11 mouse cellular contexts compared by ENCODE assay signal in genomic region chr16:91595076-91595475, GRCm38 (mm10). TPM values are rescaled to one million over a fixed set of nuclear protein-coding genes. Genes with fewer than 3 reads are reported as not detected.
DNase-seq lines count a peak whose midpoint lies in the region; ATAC-seq and TF ChIP-seq lines count a peak whose summit lies in the region.
"Had no signal": no experiment of that assay in that cellular context is flagged by ENCODE, and none has a peak within 500 bp of the region (broad histone marks: within the 10 kb centered on the region; RNA-seq: fewer than 3 reads in every experiment).

No protein-coding gene starts in this region.

- no peaks in the 10 kb centered on the region for H3K27me3 ChIP-seq in heart, adult 2 months (ENCODE audit: control insufficient read depth, insufficient read depth, low read length)
- H3K27me3 ChIP-seq in neural tube, embryonic 13.5 days: peaks cover 10% of the 10 kb centered on the region
- H3K27me3 ChIP-seq in neural tube, embryonic 15.5 days (replicated peaks): peaks cover 4% of the 10 kb centered on the region; the same call in 1 of the 2 replicates
- H3K27me3 ChIP-seq in forebrain, postnatal 0 days (ENCODE audit: insufficient read depth, low read length): no peaks in the 10 kb centered on the region
- H3K27me3 ChIP-seq in thymus, adult 2 months (ENCODE audit: control insufficient read depth, insufficient read depth, low read length): no peaks in the 10 kb centered on the region
- H3K27me3 ChIP-seq: intestine, embryonic 15.5 days had no signal

- no peak overlapping the region for H3K27ac ChIP-seq in heart, adult 2 months
- H3K27ac ChIP-seq in neural tube, embryonic 13.5 days (replicated peaks): no peak overlapping the region
- no peak overlapping the region for H3K27ac ChIP-seq in neural tube, embryonic 15.5 days (replicated peaks)
- H3K27ac ChIP-seq in forebrain, postnatal 0 days (ENCODE audit: low read depth, low read length): no peak overlapping the region
- H3K27ac ChIP-seq in thymus, adult 2 months (ENCODE audit: control insufficient read depth, insufficient read depth, low read length): no peak overlapping the region; the same call in 1 of the 2 replicates
- H3K27ac ChIP-seq: intestine, embryonic 15.5 days; limb, embryonic 15.5 days had no signal

- H3K4me3 ChIP-seq in heart, adult 2 months: no peak overlapping the region
- H3K4me3 ChIP-seq in neural tube, embryonic 13.5 days: no peak overlapping the region
- no peak overlapping the region for H3K4me3 ChIP-seq in neural tube, embryonic 15.5 days (replicated peaks)
- no peak overlapping the region for H3K4me3 ChIP-seq in forebrain, postnatal 0 days (ENCODE audit: low read depth, low read length)
- H3K4me3 ChIP-seq in thymus, adult 2 months (ENCODE audit: control insufficient read depth, insufficient read depth, low read length): no peak overlapping the region
- H3K4me3 ChIP-seq: erythroblast, embryonic 14.5 days; intestine, embryonic 15.5 days; limb, embryonic 15.5 days had no signal

- TF ChIP-seq CTCF in heart, adult 2 months (IDR thresholded peaks at IDR 0.05): no peak
- no peak for TF ChIP-seq CTCF in forebrain, postnatal 0 days (IDR thresholded peaks at IDR 0.05; ENCODE audit: low read depth)
- no peak for TF ChIP-seq CTCF in thymus, adult 2 months (IDR thresholded peaks at IDR 0.05; ENCODE audit: borderline replicate concordance, control insufficient read depth, extremely low read depth, insufficient read depth, low read length, poor library complexity)

- ATAC-seq in neural tube, embryonic 13.5 days (ENCODE audit: low read depth): no peak
- ATAC-seq in neural tube, embryonic 15.5 days (ENCODE audit: low FRiP score): no peak
- peak; percentile 8; the same call in 1 of the 2 replicates for ATAC-seq in forebrain, postnatal 0 days
- ATAC-seq: intestine, embryonic 15.5 days had no signal

- H3K9ac ChIP-seq in heart, adult 2 months (ENCODE audit: low read depth, low read length): no peak overlapping the region
- H3K9ac ChIP-seq in neural tube, embryonic 13.5 days: peak overlapping the region; percentile 47; the same call in 1 of the 2 replicates
- H3K9ac ChIP-seq in neural tube, embryonic 15.5 days (replicated peaks): no peak overlapping the region
- no peak overlapping the region for H3K9ac ChIP-seq in forebrain, postnatal 0 days
- H3K9ac ChIP-seq: intestine, embryonic 15.5 days; limb, embryonic 15.5 days had no signal

- intact Hi-C loops in heart, adult 2 months (cut with DNase I): loop anchor here (5.0 kb wide), 2 partner anchors 48 to 52 kb away; partner anchors contain the start of genes Gart, Ifngr2 and Son

- H3K9me3 ChIP-seq in neural tube, embryonic 13.5 days: no peaks in the 10 kb centered on the region
- no peaks in the 10 kb centered on the region for H3K9me3 ChIP-seq in neural tube, embryonic 15.5 days (replicated peaks)
- no peaks in the 10 kb centered on the region for H3K9me3 ChIP-seq in forebrain, postnatal 0 days (ENCODE audit: low read length)
- H3K9me3 ChIP-seq: intestine, embryonic 15.5 days; limb, embryonic 15.5 days had no signal

- peaks cover 4% of the 10 kb centered on the region; the same call in 1 of the 2 replicates for H3K79me2 ChIP-seq in heart, adult 2 months (replicated peaks; ENCODE audit: control insufficient read depth, insufficient read depth, low read length)

- TF ChIP-seq POLR2A in heart, adult 2 months (IDR thresholded peaks at IDR 0.05; ENCODE audit: insufficient read depth, low read depth, low read length): no peak
- TF ChIP-seq POLR2A in thymus, adult 2 months (IDR thresholded peaks at IDR 0.05; ENCODE audit: control insufficient read depth, extremely low read depth, insufficient read depth, low read length, poor library complexity): no peak

- no peak overlapping the region for H3K4me2 ChIP-seq in neural tube, embryonic 13.5 days
- no peak overlapping the region for H3K4me2 ChIP-seq in neural tube, embryonic 15.5 days
- no peak overlapping the region for H3K4me2 ChIP-seq in forebrain, postnatal 0 days (ENCODE audit: low read depth)
- H3K4me2 ChIP-seq: intestine, embryonic 15.5 days; limb, embryonic 15.5 days had no signal

- peak; percentile 42 to 70 for DNase-seq in heart, adult 2 months
- DNase-seq in heart, adult 8-10 months (ENCODE audit: low spot score): no peak
- DNase-seq in forebrain, postnatal 0 days: peak; percentile 56
- peak; percentile 54 to 71 for DNase-seq in layer of hippocampus, postnatal 14 days (ENCODE audit: low spot score in 2 of 2)
- no peak for DNase-seq in thymus, adult 2 months
- DNase-seq in spleen, postnatal 4 days (ENCODE audit: low spot score in 2 of 2): no peak

- no peaks in the 10 kb centered on the region for H3K36me3 ChIP-seq in heart, adult 2 months (ENCODE audit: control insufficient read depth, insufficient read depth, low read length)
- H3K36me3 ChIP-seq in neural tube, embryonic 13.5 days: peaks cover 3% of the 10 kb centered on the region; the same call in 1 of the 2 replicates
- H3K36me3 ChIP-seq in neural tube, embryonic 15.5 days: no peaks in the 10 kb centered on the region
- no peaks in the 10 kb centered on the region for H3K36me3 ChIP-seq in forebrain, postnatal 0 days (ENCODE audit: insufficient read depth)
- H3K36me3 ChIP-seq in thymus, adult 2 months (ENCODE audit: control insufficient read depth, insufficient read depth, low read length): no peaks in the 10 kb centered on the region
- H3K36me3 ChIP-seq: intestine, embryonic 15.5 days; limb, embryonic 15.5 days had no signal

- TF ChIP-seq EP300 in heart, adult 2 months (IDR thresholded peaks at IDR 0.05; ENCODE audit: insufficient read depth, low read depth, low read length): no peak

- WGBS in heart, adult 2 months: 63% methylated on average over 6 of the region's 6 CpGs
- 84% methylated on average over 6 of the region's 6 CpGs for WGBS in neural tube, embryonic 13.5 days
- 74% methylated on average over 6 of the region's 6 CpGs for WGBS in neural tube, embryonic 15.5 days
- WGBS in forebrain, postnatal 0 days: 57% methylated on average over 6 of the region's 6 CpGs
- 85% methylated on average over 6 of the region's 6 CpGs for WGBS in thymus, adult 2 months

- peaks cover 3% of the 10 kb centered on the region; the same call in 1 of the 2 replicates for H3K4me1 ChIP-seq in heart, adult 2 months (ENCODE audit: control insufficient read depth, insufficient read depth, low read length)
- peaks cover 22% of the 10 kb centered on the region for H3K4me1 ChIP-seq in neural tube, embryonic 13.5 days (replicated peaks)
- H3K4me1 ChIP-seq in neural tube, embryonic 15.5 days: peaks cover 36% of the 10 kb centered on the region
- no peaks in the 10 kb centered on the region; the same call in 1 of the 2 replicates for H3K4me1 ChIP-seq in forebrain, postnatal 0 days (ENCODE audit: insufficient read depth)
- H3K4me1 ChIP-seq in thymus, adult 2 months (replicated peaks; ENCODE audit: control insufficient read depth, insufficient read depth, low read length): peaks cover 44% of the 10 kb centered on the region

RNA-seq across cellular contexts. Expression of gene Tmem50b, which starts 2.5 kb away (rescaled TPM):
- total RNA-seq in heart, adult 2 months (2021): 10 to 100 TPM; 47.0 to 62.7 TPM
- 63.4 and 99.8 TPM in 2 replicates for polyA plus RNA-seq in heart, adult 2 months (2012; rRNA removed)
- 10 to 100 TPM; 49.1 to 56.7 (median 50.9) TPM for total RNA-seq in heart, adult 8-10 months (2022)
- 85.6 and 96.8 TPM in 2 replicates for polyA plus RNA-seq in neural tube, embryonic 13.5 days (2015; fragmentation: Nextera tagmentation; extraction: Ambion mirVana)
- 102 and 112 TPM in 2 replicates for polyA plus RNA-seq in neural tube, embryonic 15.5 days (2015; fragmentation: Nextera tagmentation; extraction: Ambion mirVana)
- total RNA-seq in forebrain, postnatal 0 days (2014; rRNA removed): 65.2 and 65.6 TPM in 2 replicates
- polyA plus RNA-seq in forebrain, postnatal 0 days (2015; fragmentation: Nextera tagmentation; extraction: Ambion mirVana): 98.8 and 102 TPM in 2 replicates
- 100 to 1,000 TPM; 126 to 142 TPM for total RNA-seq in layer of hippocampus, postnatal 14 days (2021)
- polyA plus RNA-seq in thymus, adult 2 months (2012; rRNA removed): 34.8 and 37.8 TPM in 2 replicates

RNA-seq across cellular contexts. Expression of gene Dnajc28, which starts 23.8 kb away (rescaled TPM):
- 10 to 100 TPM; 31.1 to 34.1 TPM for total RNA-seq in heart, adult 2 months (2021)
- polyA plus RNA-seq in heart, adult 2 months (2012; rRNA removed): 9.8 and 19.5 TPM in 2 replicates
- 10 to 100 TPM; 34.1 to 41.5 (median 39.8) TPM for total RNA-seq in heart, adult 8-10 months (2022)
- 6.9 and 7.0 TPM in 2 replicates for polyA plus RNA-seq in neural tube, embryonic 13.5 days (2015; fragmentation: Nextera tagmentation; extraction: Ambion mirVana)
- 5.1 and 5.9 TPM in 2 replicates for polyA plus RNA-seq in neural tube, embryonic 15.5 days (2015; fragmentation: Nextera tagmentation; extraction: Ambion mirVana)
- 3.7 and 6.1 TPM in 2 replicates for total RNA-seq in forebrain, postnatal 0 days (2014; rRNA removed)
- 2.8 and 3.6 TPM in 2 replicates for polyA plus RNA-seq in forebrain, postnatal 0 days (2015; fragmentation: Nextera tagmentation; extraction: Ambion mirVana)
- total RNA-seq in layer of hippocampus, postnatal 14 days (2021): 1 to 10 TPM; 5.0 to 6.5 TPM
- 1.3 and 2.0 TPM in 2 replicates for polyA plus RNA-seq in thymus, adult 2 months (2012; rRNA removed)

RNA-seq across cellular contexts. Expression of gene Ifngr2, which starts 48.2 kb away (rescaled TPM):
- total RNA-seq in heart, adult 2 months (2021): 100 to 1,000 TPM; 120 TPM
- polyA plus RNA-seq in heart, adult 2 months (2012; rRNA removed): 100 and 140 TPM in 2 replicates
- 100 to 1,000 TPM; 122 to 145 (median 132) TPM for total RNA-seq in heart, adult 8-10 months (2022)
- polyA plus RNA-seq in neural tube, embryonic 13.5 days (2015; fragmentation: Nextera tagmentation; extraction: Ambion mirVana): 59.4 and 75.3 TPM in 2 replicates
- polyA plus RNA-seq in neural tube, embryonic 15.5 days (2015; fragmentation: Nextera tagmentation; extraction: Ambion mirVana): 106 and 112 TPM in 2 replicates
- total RNA-seq in forebrain, postnatal 0 days (2014; rRNA removed): 61.8 and 63.0 TPM in 2 replicates
- 112 and 146 TPM in 2 replicates for polyA plus RNA-seq in forebrain, postnatal 0 days (2015; fragmentation: Nextera tagmentation; extraction: Ambion mirVana)
- total RNA-seq in layer of hippocampus, postnatal 14 days (2021): 10 to 100 TPM; 82.4 to 87.0 TPM
- 33.4 and 34.4 TPM in 2 replicates for polyA plus RNA-seq in thymus, adult 2 months (2012; rRNA removed)

RNA-seq across cellular contexts. Expression of gene Gart, which starts 51.7 kb away (rescaled TPM):
- 10 to 100 TPM; 62.7 to 66.2 TPM for total RNA-seq in heart, adult 2 months (2021)
- polyA plus RNA-seq in heart, adult 2 months (2012; rRNA removed): 25.0 and 43.4 TPM in 2 replicates
- 10 to 100 TPM; 72.7 to 86.8 (median 73.1) TPM for total RNA-seq in heart, adult 8-10 months (2022)
- polyA plus RNA-seq in neural tube, embryonic 13.5 days (2015; fragmentation: Nextera tagmentation; extraction: Ambion mirVana): 62.1 and 66.1 TPM in 2 replicates
- 56.6 and 80.4 TPM in 2 replicates for polyA plus RNA-seq in neural tube, embryonic 15.5 days (2015; fragmentation: Nextera tagmentation; extraction: Ambion mirVana)
- total RNA-seq in forebrain, postnatal 0 days (2014; rRNA removed): 36.7 and 41.8 TPM in 2 replicates
- 35.9 and 44.0 TPM in 2 replicates for polyA plus RNA-seq in forebrain, postnatal 0 days (2015; fragmentation: Nextera tagmentation; extraction: Ambion mirVana)
- 10 to 100 TPM; 45.7 to 56.7 TPM for total RNA-seq in layer of hippocampus, postnatal 14 days (2021)
- polyA plus RNA-seq in thymus, adult 2 months (2012; rRNA removed): 44.6 and 48.6 TPM in 2 replicates

RNA-seq across cellular contexts. Expression of gene Son, which starts 52.2 kb away (rescaled TPM):
- total RNA-seq in heart, adult 2 months (2021): 100 to 1,000 TPM; 134 to 135 TPM
- polyA plus RNA-seq in heart, adult 2 months (2012; rRNA removed): 111 and 218 TPM in 2 replicates
- 100 to 1,000 TPM; 119 to 148 (median 131) TPM for total RNA-seq in heart, adult 8-10 months (2022)
- 125 and 129 TPM in 2 replicates for polyA plus RNA-seq in neural tube, embryonic 13.5 days (2015; fragmentation: Nextera tagmentation; extraction: Ambion mirVana)
- polyA plus RNA-seq in neural tube, embryonic 15.5 days (2015; fragmentation: Nextera tagmentation; extraction: Ambion mirVana): 103 and 106 TPM in 2 replicates
- total RNA-seq in forebrain, postnatal 0 days (2014; rRNA removed): 220 and 279 TPM in 2 replicates
- polyA plus RNA-seq in forebrain, postnatal 0 days (2015; fragmentation: Nextera tagmentation; extraction: Ambion mirVana): 56.9 and 76.7 TPM in 2 replicates
- 100 to 1,000 TPM; 224 to 256 TPM for total RNA-seq in layer of hippocampus, postnatal 14 days (2021)
- 258 and 261 TPM in 2 replicates for polyA plus RNA-seq in thymus, adult 2 months (2012; rRNA removed)

Comparison
In these comparisons a context has a peak if more than half of its experiments do, and no peak if none do; other contexts are left out.
1. DNase-seq: peak in heart, adult 2 months (2 of 2), forebrain, postnatal 0 days (single experiment) and layer of hippocampus, postnatal 14 days (2 of 2); none in heart, adult 8-10 months (single experiment), thymus, adult 2 months (single experiment) and spleen, postnatal 4 days (0 of 2).